Mouse (Mus musculus) liver, embryonic 14.5 days (tissue): ENCODE data around the gene Pip5k1c. TPM values are rescaled to one million over a fixed set of nuclear protein-coding genes. Genes with fewer than 3 reads are reported as not detected.

Source experiments
- ATAC-seq: fragments of 200-750 bp; cut with Nextera tagmentation; 2 replicates; pipeline ENCODE4 v1.8.0; 2017; ENCODE audit warnings: moderate number of reproducible peaks, mild to moderate bottlenecking, moderate library complexity; ENCODE audit not compliant: insufficient read depth
- DNase-seq, 3 experiments: peaks; one replicate each; pipeline ENCODE4 v3.0.0-alpha.2; 2012 to 2013; ENCODE audit warnings: low read depth in 3 of 3, low spot score in 3 of 3
- H3K27ac ChIP-seq: fragments of 300-500 bp; sonication (generic); 2 replicates; pipeline ENCODE4 v1.5.1; 2014; ENCODE audit warnings: moderate library complexity, mild to moderate bottlenecking, control low read depth, inconsistent platforms
- H3K27me3 ChIP-seq: fragments of 300-500 bp; sonication (generic); 2 replicates; pipeline ENCODE4 v1.6.1; 2014; ENCODE audit warnings: mild to moderate bottlenecking, low read length, moderate library complexity; ENCODE audit not compliant: control insufficient read depth, insufficient read depth
- H3K36me3 ChIP-seq: fragments of 300-500 bp; sonication (generic); replicated peaks from 2 replicates; pipeline ENCODE4 v1.6.1; 2014; ENCODE audit warnings: low read depth; ENCODE audit not compliant: control insufficient read depth, insufficient read depth
- H3K4me1 ChIP-seq, 2 experiments: fragments of 200-500 bp in 1 of 2; fragments of 300-500 bp in 1 of 2; sonication (generic) in 1 of 2; replicated peaks; 2 replicates each; pipeline ENCODE4 v1.6.1; 2012 to 2014; ENCODE audit warnings: antibody characterized with exemption in 1 of 2, inconsistent platforms in 1 of 2, low read length in 1 of 2; ENCODE audit not compliant: control insufficient read depth in 2 of 2, insufficient read depth in 2 of 2
- H3K4me2 ChIP-seq: fragments of 300-500 bp; sonication (generic); 2 replicates; pipeline ENCODE4 v1.6.1; 2014; ENCODE audit warnings: low read depth, mild to moderate bottlenecking, control low read depth, moderate library complexity
- H3K4me3 ChIP-seq, 2 experiments: fragments of 200-500 bp in 1 of 2; fragments of 300-500 bp in 1 of 2; sonication (generic) in 1 of 2; 2 replicates each; pipeline ENCODE4 v1.5.1; 2012 to 2014; ENCODE audit warnings: low read depth in 2 of 2, low read length in 2 of 2, mild to moderate bottlenecking in 2 of 2, control low read depth in 1 of 2, inconsistent platforms in 1 of 2, moderate library complexity in 1 of 2; ENCODE audit not compliant: insufficient read depth in 1 of 2
- H3K9ac ChIP-seq: fragments of 300-500 bp; sonication (generic); replicated peaks from 2 replicates; pipeline ENCODE4 v1.6.1; 2014; ENCODE audit warnings: mild to moderate bottlenecking, control low read depth, moderate library complexity
- H3K9me3 ChIP-seq: fragments of 300-500 bp; sonication (generic); 2 replicates; pipeline ENCODE4 v1.6.1; 2016; ENCODE audit warnings: low read length, mixed read lengths; ENCODE audit not compliant: control insufficient read depth
- CTCF ChIP-seq: IDR thresholded peaks from 2 replicates; pipeline ENCODE4 v1.5.1; 2016; ENCODE audit warnings: antibody characterized with exemption, low read depth, control low read depth
- EP300 ChIP-seq: IDR thresholded peaks from 2 replicates; pipeline ENCODE4 v1.6.1; 2016; ENCODE audit warnings: antibody characterized with exemption, low read depth
- WGBS: fragments of 180-500 bp; shearing (Covaris S2); extraction: QIAGEN DNeasy Blood & Tissue Kit; methylation state at CpG from one replicate; pipeline ENCODE4 v1.1.7; 2014; ENCODE audit not compliant: insufficient replicate concordance; 5-methylcytosine and 5-hydroxymethylcytosine counted together
- polyA plus RNA-seq, 2 experiments: library from polyadenylated mRNA; depleted of rRNA in 1 of 2; stranded (reverse) in 1 of 2; unstranded in 1 of 2; fragments of >200 nt; fragmentation: Nextera tagmentation in 1 of 2; extraction: Ambion mirVana in 1 of 2; gene quantifications; 2 replicates each; pipeline versions ENCODE4 v1.2.1 to v1.2.3; 2012 to 2014

Pip5k1c gene
- polyA plus RNA-seq, 2 experiments, result 10.5 to 12.8 TPM

DNA sequence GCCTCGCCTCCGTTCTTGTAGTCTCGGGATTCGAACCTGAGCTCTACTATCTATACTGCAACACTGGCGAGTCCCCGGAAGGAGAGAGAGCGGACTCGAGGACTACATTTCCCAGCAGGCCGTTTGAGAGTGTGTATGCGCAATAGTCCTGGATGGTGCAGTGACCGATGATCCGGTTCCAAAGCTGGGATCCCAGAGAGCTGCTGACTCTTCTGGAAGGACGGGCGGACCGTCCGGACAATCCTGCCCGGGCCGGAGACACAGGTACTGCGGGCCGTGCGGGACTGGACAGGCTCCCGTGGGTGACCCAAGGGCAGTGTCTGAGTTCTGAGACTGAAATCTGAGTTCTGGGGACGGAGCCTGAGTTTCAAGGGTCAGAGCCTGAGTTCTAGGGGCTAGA, 24.7 kb upstream of the Pip5k1c start:
- peak; percentile 72 to 73 (median 73) for DNase-seq
- Histone ChIP-seq H3K4me1 (peaks cover 4 to 11% of the 10 kb centered on the region in 2 experiments), H3K9ac (peak overlapping the region; percentile 66), H3K36me3 (peaks cover 7% of the 10 kb centered on the region), H3K27me3 (no peaks in the 10 kb centered on the region), H3K4me3 (peak overlapping the region; percentile 66 to 80), H3K9me3 (no peaks in the 10 kb centered on the region), H3K27ac (0 out of 2 replicates have a peak overlapping the region, but pooled peaks have one; percentile 0), H3K4me2 (peak overlapping the region; percentile 65)
- TF ChIP-seq EP300 (no peak), CTCF (no peak)
- ATAC-seq, result peak; percentile 30; the same call in 1 of the 2 replicates
- 4% methylated on average over 23 of the region's 23 CpGs for WGBS

DNA sequence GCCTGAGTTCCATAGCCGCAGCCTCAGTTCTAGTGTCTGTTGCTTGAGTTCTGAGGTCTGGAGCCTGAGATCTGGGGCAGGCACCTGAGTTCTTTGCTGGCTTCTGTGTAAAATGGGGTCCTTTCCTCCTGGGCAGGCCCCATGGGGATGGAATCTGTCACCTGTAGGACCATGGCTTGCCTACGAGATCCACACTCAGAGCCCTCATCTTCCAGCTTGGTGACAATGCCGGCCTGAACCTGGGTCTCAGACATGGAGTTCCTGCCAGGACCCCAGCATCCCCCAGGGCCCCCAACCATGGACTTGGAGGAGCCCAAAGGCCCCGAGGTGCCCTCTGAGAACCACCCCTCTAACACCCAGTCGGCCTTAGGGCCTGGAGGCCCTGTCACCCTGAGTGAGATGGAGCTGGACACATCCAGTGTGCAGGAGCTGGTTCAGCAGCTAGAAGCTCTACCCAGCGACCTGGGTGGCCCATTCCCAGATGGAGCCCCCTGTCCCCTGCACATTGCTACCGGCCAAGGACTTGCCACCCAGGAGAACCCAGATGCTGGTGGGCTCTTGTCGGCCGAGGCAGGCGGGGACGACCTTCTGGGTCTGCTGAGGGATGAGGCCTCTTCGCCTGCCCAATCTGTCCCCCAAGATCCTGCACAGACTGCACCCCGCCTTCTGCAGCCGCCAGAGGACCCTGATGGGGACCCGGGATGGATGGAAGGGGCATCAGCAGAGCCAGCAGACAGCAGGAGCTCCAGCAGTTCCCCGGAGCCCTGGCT, 23.9 kb upstream of the Pip5k1c start:
- Histone ChIP-seq H3K4me3 (peak overlapping the region; percentile 66 to 80), H3K9ac (peak overlapping the region; percentile 66), H3K4me1 (peaks cover 4 to 11% of the 10 kb centered on the region in 2 experiments), H3K27me3 (no peaks in the 10 kb centered on the region), H3K9me3 (no peaks in the 10 kb centered on the region), H3K4me2 (peak overlapping the region; percentile 65), H3K36me3 (peaks cover 7% of the 10 kb centered on the region), H3K27ac (no peak overlapping the region)
- ATAC-seq, result no peak
- 67% methylated on average over 16 of the region's 16 CpGs for WGBS
- TF ChIP-seq EP300, result no peak
- no peak for TF ChIP-seq CTCF
- DNase-seq, result no peak

GRCm38 (mm10) chr10:81272356-81272755, 20.4 kb upstream of the Pip5k1c start:
- no peak overlapping the region for H3K4me3 ChIP-seq
- no peak overlapping the region for H3K9ac ChIP-seq
- no peak overlapping the region for H3K27ac ChIP-seq
- DNase-seq, result no peak
- no peak for ATAC-seq
- WGBS, result 84% methylated on average over 21 of the region's 21 CpGs
- peaks cover 3% of the 10 kb centered on the region for H3K36me3 ChIP-seq
- no peak overlapping the region for H3K4me2 ChIP-seq
- no peaks in the 10 kb centered on the region for H3K27me3 ChIP-seq
- peaks cover 0 to 4% of the 10 kb centered on the region in 2 experiments; a peak in 2 of 4 replicates for H3K4me1 ChIP-seq
- no peak for TF ChIP-seq EP300
- TF ChIP-seq CTCF, result no peak
- no peaks in the 10 kb centered on the region for H3K9me3 ChIP-seq

DNA sequence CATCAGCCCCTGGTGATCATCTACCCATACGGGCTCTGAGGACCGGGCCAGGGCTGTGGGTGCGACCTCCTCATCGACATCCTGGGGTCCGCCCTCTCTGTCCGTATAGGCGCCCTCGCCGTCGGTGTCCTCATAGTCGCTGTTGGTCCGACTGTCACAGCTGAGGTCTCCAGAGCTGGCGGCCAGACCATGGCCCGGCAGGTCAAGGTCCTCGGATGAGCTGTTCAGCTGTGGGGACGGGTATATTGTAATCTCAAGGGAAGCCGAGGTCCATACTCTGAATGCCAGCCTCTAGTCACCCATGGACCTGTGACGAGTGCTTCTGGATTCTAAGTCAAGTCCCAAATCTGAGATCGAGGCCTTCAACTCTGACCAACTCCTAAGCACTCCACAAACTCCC, 18.9 kb upstream of the Pip5k1c start:
- Histone ChIP-seq H3K9me3 (no peaks in the 10 kb centered on the region), H3K4me3 (no peak overlapping the region), H3K4me1 (no peaks in the 10 kb centered on the region), H3K27me3 (no peaks in the 10 kb centered on the region), H3K36me3 (peaks cover 3% of the 10 kb centered on the region), H3K27ac (no peak overlapping the region), H3K4me2 (no peak overlapping the region), H3K9ac (no peak overlapping the region)
- DNase-seq, result no peak
- WGBS, result 84% methylated on average over 19 of the region's 19 CpGs
- TF ChIP-seq CTCF (no peak), EP300 (no peak)
- ATAC-seq, result no peak

- Histone ChIP-seq H3K9ac (no peak overlapping the region), H3K27me3 (peaks cover 3% of the 10 kb centered on the region; the same call in 1 of the 2 replicates), H3K4me1 (no peaks in the 10 kb centered on the region), H3K4me3 (no peak overlapping the region), H3K4me2 (no peak overlapping the region), H3K36me3 (no peaks in the 10 kb centered on the region), H3K9me3 (no peaks in the 10 kb centered on the region), H3K27ac (no peak overlapping the region)
- no peak for DNase-seq
- WGBS, result 68% methylated on average over 22 of the region's 22 CpGs
- no peak for ATAC-seq
- TF ChIP-seq EP300, result no peak
- no peak for TF ChIP-seq CTCF
Observed at GRCm38 (mm10) chr10:81277676-81278075, 15.1 kb upstream of the Pip5k1c start.
